Mouse (Mus musculus): ENCODE results near the gene Gimap9. TPM values are rescaled to one million over a fixed set of nuclear protein-coding genes. Genes with fewer than 3 reads are reported as not detected.

Gimap9 gene
- polyA plus RNA-seq, 1 experiment from 2014 or later: 7.7 TPM

GRCm38 (mm10) chr6:48638553-48638952 lies 37.4 kb upstream of the Gimap9 start:
- Histone ChIP-seq H3K4me1 (no peaks in the 10 kb centered on the region), H3K9ac (no peak overlapping the region), H3K27me3 (no peaks in the 10 kb centered on the region), H3K36me3 (no peaks in the 10 kb centered on the region), H3K4me2 (replicated peaks) (no peak overlapping the region), H3K27ac (no peak overlapping the region), H3K4me3 (no peak overlapping the region), H3K9me3 (no peaks in the 10 kb centered on the region)
- ATAC-seq (ENCODE audit: low FRiP score, low read depth): no peak
- WGBS: 74% methylated on average over 2 of the region's 2 CpGs

- WGBS: 75% methylated on average over 6 of the region's 6 CpGs
- H3K9ac ChIP-seq: no peak overlapping the region
- H3K9me3 ChIP-seq: no peaks in the 10 kb centered on the region
- no peak overlapping the region for H3K4me2 ChIP-seq (replicated peaks)
- ATAC-seq (ENCODE audit: low FRiP score, low read depth): no peak
- H3K4me1 ChIP-seq: no peaks in the 10 kb centered on the region
- no peak overlapping the region for H3K27ac ChIP-seq
- no peak overlapping the region for H3K4me3 ChIP-seq
- H3K27me3 ChIP-seq: no peaks in the 10 kb centered on the region
- H3K36me3 ChIP-seq: no peaks in the 10 kb centered on the region
These were observed 34.5 kb upstream of the Gimap9 start for GRCm38 (mm10) chr6:48641391-48641790.

GRCm38 (mm10) chr6:48642764-48643292 lies 33.1 kb upstream of the Gimap9 start:
- ATAC-seq (ENCODE audit: low FRiP score, low read depth): no peak
- H3K36me3 ChIP-seq: no peaks in the 10 kb centered on the region
- no peak overlapping the region for H3K4me3 ChIP-seq
- H3K27ac ChIP-seq: no peak overlapping the region
- WGBS: 20% methylated on average over 4 of the region's 4 CpGs
- H3K27me3 ChIP-seq: no peaks in the 10 kb centered on the region
- no peaks in the 10 kb centered on the region for H3K9me3 ChIP-seq
- H3K4me1 ChIP-seq: no peaks in the 10 kb centered on the region
- no peak overlapping the region for H3K4me2 ChIP-seq (replicated peaks)
- no peak overlapping the region for H3K9ac ChIP-seq

- no peak overlapping the region for H3K27ac ChIP-seq
- ATAC-seq (ENCODE audit: low FRiP score, low read depth): no peak
- no peaks in the 10 kb centered on the region for H3K9me3 ChIP-seq
- H3K27me3 ChIP-seq: no peaks in the 10 kb centered on the region
- no peak overlapping the region for H3K9ac ChIP-seq
- no peak overlapping the region for H3K4me3 ChIP-seq
- WGBS: 11% methylated on average over 12 of the region's 12 CpGs
- H3K4me1 ChIP-seq: no peaks in the 10 kb centered on the region
- H3K4me2 ChIP-seq (replicated peaks): no peak overlapping the region
- H3K36me3 ChIP-seq: no peaks in the 10 kb centered on the region
These were observed 30.1 kb upstream of the Gimap9 start for GRCm38 (mm10) chr6:48645660-48646308.

GRCm38 (mm10) chr6:48646309-48646690 lies 29.6 kb upstream of the Gimap9 start:
- no peak for ATAC-seq (ENCODE audit: low FRiP score, low read depth)
- no peaks in the 10 kb centered on the region for H3K4me1 ChIP-seq
- no peaks in the 10 kb centered on the region for H3K9me3 ChIP-seq
- 84% methylated on average over 4 of the region's 4 CpGs for WGBS
- H3K4me3 ChIP-seq: no peak overlapping the region
- no peaks in the 10 kb centered on the region for H3K27me3 ChIP-seq
- H3K9ac ChIP-seq: no peak overlapping the region
- H3K4me2 ChIP-seq (replicated peaks): no peak overlapping the region
- no peaks in the 10 kb centered on the region for H3K36me3 ChIP-seq
- no peak overlapping the region for H3K27ac ChIP-seq

- Histone ChIP-seq H3K36me3 (no peaks in the 10 kb centered on the region), H3K4me3 (no peak within 1 kb of the TSS), H3K4me2 (replicated peaks) (no peak within 1 kb of the TSS), H3K9me3 (no peaks in the 10 kb centered on the region), H3K9ac (no peak within 1 kb of the TSS), H3K27me3 (no peaks in the 10 kb centered on the region), H3K4me1 (no peaks in the 10 kb centered on the region), H3K27ac (no peak within 1 kb of the TSS)
- no peak for ATAC-seq (ENCODE audit: low FRiP score, low read depth)
- 44% methylated on average over 3 of the region's 3 CpGs for WGBS
These were observed 28.9 kb upstream of the Gimap9 start, which contains the start of gene Gimap8 for GRCm38 (mm10) chr6:48646995-48647394. Gene Gimap8 (plus strand): TSS chr6:48647234.

- H3K27me3 ChIP-seq: no peaks in the 10 kb centered on the region
- H3K36me3 ChIP-seq: no peaks in the 10 kb centered on the region
- no peak overlapping the region for H3K9ac ChIP-seq
- no peak for ATAC-seq (ENCODE audit: low FRiP score, low read depth)
- no peaks in the 10 kb centered on the region for H3K4me1 ChIP-seq
- no peak overlapping the region for H3K27ac ChIP-seq
- 82% methylated on average over 2 of the region's 2 CpGs for WGBS
- no peak overlapping the region for H3K4me2 ChIP-seq (replicated peaks)
- H3K9me3 ChIP-seq: no peaks in the 10 kb centered on the region
- H3K4me3 ChIP-seq: no peak overlapping the region
These were observed 28.3 kb upstream of the Gimap9 start for GRCm38 (mm10) chr6:48647611-48648010.

- no peaks in the 10 kb centered on the region for H3K4me1 ChIP-seq
- H3K27ac ChIP-seq: no peak overlapping the region
- no peaks in the 10 kb centered on the region for H3K27me3 ChIP-seq
- ATAC-seq (ENCODE audit: low FRiP score, low read depth): no peak
- H3K4me2 ChIP-seq (replicated peaks): no peak overlapping the region
- H3K36me3 ChIP-seq: no peaks in the 10 kb centered on the region
- no peak overlapping the region for H3K9ac ChIP-seq
- WGBS: 88% methylated on average over 4 of the region's 4 CpGs
- no peaks in the 10 kb centered on the region for H3K9me3 ChIP-seq
- H3K4me3 ChIP-seq: no peak overlapping the region
These were observed 27.1 kb upstream of the Gimap9 start for GRCm38 (mm10) chr6:48648779-48649178.

GRCm38 (mm10) chr6:48650041-48650440 lies 25.9 kb upstream of the Gimap9 start:
- Histone ChIP-seq H3K4me1 (no peaks in the 10 kb centered on the region), H3K4me3 (no peak overlapping the region), H3K27me3 (no peaks in the 10 kb centered on the region), H3K4me2 (replicated peaks) (no peak overlapping the region), H3K27ac (no peak overlapping the region), H3K9ac (no peak overlapping the region), H3K36me3 (no peaks in the 10 kb centered on the region), H3K9me3 (no peaks in the 10 kb centered on the region)
- no peak for ATAC-seq (ENCODE audit: low FRiP score, low read depth)
- 87% methylated on average over 9 of the region's 9 CpGs for WGBS

GRCm38 (mm10) chr6:48658721-48659120 lies 17.2 kb upstream of the Gimap9 start:
- H3K9ac ChIP-seq: no peak overlapping the region
- no peak overlapping the region for H3K4me2 ChIP-seq (replicated peaks)
- H3K4me3 ChIP-seq: no peak overlapping the region
- 74% methylated on average over 5 of the region's 5 CpGs for WGBS
- no peaks in the 10 kb centered on the region for H3K36me3 ChIP-seq
- no peaks in the 10 kb centered on the region for H3K4me1 ChIP-seq
- no peak overlapping the region for H3K27ac ChIP-seq
- H3K27me3 ChIP-seq: no peaks in the 10 kb centered on the region
- no peaks in the 10 kb centered on the region for H3K9me3 ChIP-seq
- no peak for ATAC-seq (ENCODE audit: low FRiP score, low read depth)

- Histone ChIP-seq H3K4me3 (no peak overlapping the region), H3K9me3 (no peaks in the 10 kb centered on the region), H3K4me1 (no peaks in the 10 kb centered on the region), H3K9ac (no peak overlapping the region), H3K4me2 (replicated peaks) (no peak overlapping the region), H3K27ac (no peak overlapping the region), H3K36me3 (no peaks in the 10 kb centered on the region), H3K27me3 (no peaks in the 10 kb centered on the region)
- WGBS: 89% methylated on average over 4 of the region's 4 CpGs
- no peak for ATAC-seq (ENCODE audit: low FRiP score, low read depth)
These were observed 11.2 kb upstream of the Gimap9 start for GRCm38 (mm10) chr6:48664750-48665149.

GRCm38 (mm10) chr6:48665471-48665870 lies 10.5 kb upstream of the Gimap9 start:
- Histone ChIP-seq H3K4me2 (replicated peaks) (no peak overlapping the region), H3K36me3 (no peaks in the 10 kb centered on the region), H3K4me3 (no peak overlapping the region), H3K9ac (no peak overlapping the region), H3K27ac (no peak overlapping the region), H3K27me3 (no peaks in the 10 kb centered on the region), H3K9me3 (no peaks in the 10 kb centered on the region), H3K4me1 (no peaks in the 10 kb centered on the region)
- 95% methylated on average over 9 of the region's 9 CpGs for WGBS
- ATAC-seq (ENCODE audit: low FRiP score, low read depth): no peak

- Histone ChIP-seq H3K4me3 (no peak overlapping the region), H3K27me3 (no peaks in the 10 kb centered on the region), H3K4me2 (replicated peaks) (no peak overlapping the region), H3K9ac (no peak overlapping the region), H3K9me3 (no peaks in the 10 kb centered on the region), H3K27ac (no peak overlapping the region), H3K4me1 (no peaks in the 10 kb centered on the region), H3K36me3 (no peaks in the 10 kb centered on the region)
- 29% methylated on average over 7 of the region's 7 CpGs for WGBS
- no peak for ATAC-seq (ENCODE audit: low FRiP score, low read depth)
These were observed 9.8 kb upstream of the Gimap9 start for GRCm38 (mm10) chr6:48666159-48666586.
